Mouse (Mus musculus) midbrain, embryonic 14.5 days (tissue): ENCODE data around the gene Bloc1s2. TPM values are rescaled to one million over a fixed set of nuclear protein-coding genes. Genes with fewer than 3 reads are reported as not detected.
"Not testable (repeated sequence)": the region's sequence is repeated elsewhere in the genome, so short reads cannot be mapped to it uniquely, and the experiment has no call there.

Source experiments
- ATAC-seq: fragments of 200-750 bp; cut with Nextera tagmentation; 2 replicates; pipeline ENCODE4 v1.8.0; 2017; ENCODE audit warnings: moderate number of reproducible peaks, moderate library complexity; ENCODE audit not compliant: low FRiP score, low TSS enrichment
- DNase-seq: peaks from one replicate; pipeline ENCODE4 v3.0.0-alpha.2; 2015
- H3K27ac ChIP-seq: fragments of 300-500 bp; sonication (generic); replicated peaks from 2 replicates; pipeline ENCODE4 v1.5.1; 2014; ENCODE audit warnings: mild to moderate bottlenecking, low read depth, low read length, moderate library complexity
- H3K27me3 ChIP-seq: fragments of 300-500 bp; sonication (generic); 2 replicates; pipeline ENCODE4 v1.6.1; 2014; ENCODE audit warnings: low read length, control low read depth, mixed read lengths; ENCODE audit not compliant: control insufficient read depth, insufficient read depth
- H3K36me3 ChIP-seq: fragments of 300-500 bp; sonication (generic); 2 replicates; pipeline ENCODE4 v1.6.1; 2014; ENCODE audit warnings: low read length, control low read depth; ENCODE audit not compliant: control insufficient read depth, insufficient read depth
- H3K4me1 ChIP-seq: fragments of 300-500 bp; sonication (generic); 2 replicates; pipeline ENCODE4 v1.6.1; 2014; ENCODE audit warnings: mild to moderate bottlenecking, antibody characterized with exemption, low read length, control low read depth; ENCODE audit not compliant: control insufficient read depth, insufficient read depth
- H3K4me2 ChIP-seq: fragments of 300-500 bp; sonication (generic); 2 replicates; pipeline ENCODE4 v1.6.1; 2014; ENCODE audit warnings: mild to moderate bottlenecking, low read length, moderate library complexity
- H3K4me3 ChIP-seq: fragments of 300-500 bp; sonication (generic); replicated peaks from 2 replicates; pipeline ENCODE4 v1.5.1; 2014; ENCODE audit warnings: low read depth, low read length
- H3K9ac ChIP-seq: fragments of 300-500 bp; sonication (generic); replicated peaks from 2 replicates; pipeline ENCODE4 v1.6.1; 2014; ENCODE audit warnings: mild to moderate bottlenecking, low read length, moderate library complexity
- H3K9me3 ChIP-seq: fragments of 300-500 bp; sonication (generic); 2 replicates; pipeline ENCODE4 v1.6.1; 2016; ENCODE audit warnings: low read length, control low read depth, mixed read lengths; ENCODE audit not compliant: control insufficient read depth
- WGBS: fragments of 180-500 bp; shearing (Covaris S2); extraction: QIAGEN DNeasy Blood & Tissue Kit; methylation state at CpG from one replicate; pipeline ENCODE4 v1.1.7; 2014; 5-methylcytosine and 5-hydroxymethylcytosine counted together
- polyA plus RNA-seq: library from polyadenylated mRNA; unstranded; fragments of >200 nt; fragmentation: Nextera tagmentation; extraction: Ambion mirVana; gene quantifications from 2 replicates; pipeline ENCODE4 v1.2.1, GENCODE M21; 2014

Bloc1s2 gene
- polyA plus RNA-seq, 1 experiment from 2014 or later = 166 TPM

DNA sequence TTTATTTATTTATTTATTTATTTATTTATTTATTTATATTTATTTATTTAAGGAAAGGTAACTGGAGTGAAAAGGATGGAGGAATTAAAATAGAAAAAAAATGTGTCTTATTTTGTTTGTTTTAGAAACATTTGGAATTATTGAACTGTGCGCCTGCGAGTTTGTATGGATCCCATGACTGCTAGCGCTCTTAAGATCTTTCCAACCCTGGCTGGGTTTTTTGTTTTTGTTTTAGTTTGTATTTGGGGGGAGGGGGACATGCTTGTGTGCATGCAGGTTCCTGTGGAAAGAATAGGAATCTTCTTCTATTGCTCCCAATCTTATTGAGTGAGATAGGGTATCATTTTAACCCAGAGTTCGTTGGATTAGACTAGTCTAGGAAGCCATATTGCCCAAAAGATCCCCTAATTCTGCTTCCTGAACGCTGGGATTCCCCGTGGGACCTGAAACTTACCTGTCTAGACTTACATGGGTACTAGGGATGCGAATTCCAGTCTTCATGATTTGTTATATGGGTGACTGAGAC, 10.2 kb downstream of the Bloc1s2 start:
- peak overlapping the region; percentile 49; the same call in 1 of the 2 replicates for H3K27ac ChIP-seq
- 19% methylated on average over 7 of the region's 7 CpGs for WGBS
- ATAC-seq (no peak; the same call in 1 of the 2 replicates), DNase-seq (no peak)
- H3K4me1 ChIP-seq = peaks cover 4% of the 10 kb centered on the region
- H3K4me3 ChIP-seq = peak overlapping the region; percentile 67
- H3K9ac ChIP-seq = peak overlapping the region; percentile 27
- no peaks in the 10 kb centered on the region for H3K27me3 ChIP-seq
- peak overlapping the region; percentile 55 for H3K4me2 ChIP-seq
- H3K9me3 ChIP-seq = no peaks in the 10 kb centered on the region
- H3K36me3 ChIP-seq = peaks cover 37% of the 10 kb centered on the region

DNA sequence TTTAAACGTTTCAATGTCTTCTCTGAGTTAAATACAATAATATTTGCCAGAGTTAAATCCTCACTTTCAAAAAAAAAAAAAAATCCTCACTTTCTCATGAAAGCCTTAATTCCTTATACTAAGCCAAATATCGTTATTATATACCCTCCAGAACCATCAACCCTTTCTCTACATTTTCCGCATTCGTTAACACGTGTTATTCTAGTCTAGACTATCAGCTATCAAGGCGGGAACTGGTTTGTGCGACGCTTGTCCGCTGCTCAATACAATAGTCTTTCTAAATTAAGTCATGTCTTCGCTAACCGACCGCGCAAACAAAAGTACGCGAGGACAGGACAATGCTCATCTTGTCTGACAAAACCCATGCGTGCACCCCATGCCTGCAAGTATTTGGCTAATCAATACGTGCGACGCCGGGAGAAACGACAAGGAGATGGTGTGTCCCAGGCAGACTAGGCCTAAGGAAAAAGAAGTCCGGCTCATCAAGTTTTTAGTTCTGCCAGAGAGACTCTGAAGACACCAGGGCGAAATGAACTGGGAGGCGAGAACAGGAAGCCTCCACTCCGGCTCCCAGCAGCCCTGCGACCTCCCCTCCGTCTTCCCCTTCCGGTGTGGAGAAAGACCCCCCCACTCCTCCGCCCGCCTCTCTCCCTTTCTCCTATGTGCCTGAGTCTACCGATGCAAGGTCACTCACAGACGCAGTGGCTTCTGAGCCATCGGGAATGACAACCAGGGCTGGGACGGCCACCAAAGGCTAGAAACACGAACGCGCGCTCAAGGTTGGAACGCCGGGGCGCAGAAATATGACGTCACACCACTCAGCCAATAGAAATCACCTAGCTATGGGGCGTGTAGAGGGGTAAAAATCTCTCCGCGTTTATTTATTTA, 10.9 kb downstream of the Bloc1s2 start, which contains the start of gene Cwf19l1:
Gene Cwf19l1 (minus strand): TSS at position 805 of the 888 bp plus-strand sequence.
- Histone ChIP-seq H3K4me1 (peaks cover 4% of the 10 kb centered on the region), H3K36me3 (peaks cover 39% of the 10 kb centered on the region), H3K4me3 (peak within 1 kb of the TSS; percentile 67), H3K9me3 (no peaks in the 10 kb centered on the region), H3K27me3 (no peaks in the 10 kb centered on the region), H3K27ac (peak within 1 kb of the TSS; percentile 94), H3K4me2 (peak within 1 kb of the TSS; percentile 84), H3K9ac (peak within 1 kb of the TSS; percentile 72)
- ATAC-seq (peak; percentile 91), DNase-seq (peak; percentile 96)
- under 1% methylated on average over 45 of the region's 45 CpGs for WGBS

DNA sequence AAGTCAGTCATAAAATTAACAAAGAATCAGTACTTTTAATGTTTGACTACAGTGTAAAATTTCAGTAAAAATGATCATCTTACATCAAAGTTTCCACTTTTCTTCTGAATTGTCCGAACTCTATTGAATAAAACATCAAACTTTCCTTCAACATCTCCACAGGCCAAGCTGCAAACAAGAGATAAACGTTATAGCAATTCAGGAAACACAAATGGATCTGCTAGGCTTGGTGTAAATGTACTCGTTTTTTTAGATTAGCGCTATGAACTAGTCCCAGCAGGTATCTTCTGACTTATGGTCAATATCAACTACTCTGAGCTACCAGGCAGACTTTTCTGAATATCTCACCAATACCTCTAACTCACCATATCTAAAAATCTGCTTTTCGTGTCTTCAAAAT, 13.3 kb downstream of the Bloc1s2 start:
- no peaks in the 10 kb centered on the region for H3K9me3 ChIP-seq
- no peaks in the 10 kb centered on the region for H3K27me3 ChIP-seq
- no peak overlapping the region for H3K9ac ChIP-seq
- 93% methylated on average over 5 of the region's 5 CpGs for WGBS
- peaks cover 43% of the 10 kb centered on the region for H3K36me3 ChIP-seq
- DNase-seq = no peak
- no peak for ATAC-seq
- peaks cover 4% of the 10 kb centered on the region for H3K4me1 ChIP-seq
- H3K4me2 ChIP-seq = no peak overlapping the region
- no peak overlapping the region for H3K27ac ChIP-seq
- H3K4me3 ChIP-seq = no peak overlapping the region

DNA sequence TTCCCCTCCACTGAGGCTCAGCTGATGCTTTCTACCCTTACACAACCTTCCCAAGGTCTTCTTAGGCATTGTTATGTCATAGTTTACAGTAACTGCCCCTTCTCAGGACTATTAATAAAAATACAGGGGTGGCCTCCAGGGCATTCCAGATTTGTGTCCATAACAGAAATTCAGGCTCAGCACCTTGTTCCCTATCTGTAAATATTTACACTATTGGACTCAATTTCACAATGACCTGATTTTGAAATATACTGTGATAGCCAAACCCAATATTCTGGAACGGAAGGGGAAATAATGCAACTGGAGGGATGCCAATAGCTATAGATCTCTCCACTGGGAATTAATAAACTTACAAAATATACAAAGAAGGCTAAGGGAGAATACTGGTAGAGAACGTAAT, 17.7 kb downstream of the Bloc1s2 start:
- WGBS = 93% methylated on average over 2 of the region's 2 CpGs
- Histone ChIP-seq H3K4me3 (no peak overlapping the region), H3K36me3 (peaks cover 81% of the 10 kb centered on the region), H3K27ac (no peak overlapping the region), H3K9me3 (no peaks in the 10 kb centered on the region), H3K27me3 (no peaks in the 10 kb centered on the region), H3K4me1 (no peaks in the 10 kb centered on the region), H3K9ac (no peak overlapping the region), H3K4me2 (no peak overlapping the region)
- DNase-seq (no peak), ATAC-seq (no peak)

DNA sequence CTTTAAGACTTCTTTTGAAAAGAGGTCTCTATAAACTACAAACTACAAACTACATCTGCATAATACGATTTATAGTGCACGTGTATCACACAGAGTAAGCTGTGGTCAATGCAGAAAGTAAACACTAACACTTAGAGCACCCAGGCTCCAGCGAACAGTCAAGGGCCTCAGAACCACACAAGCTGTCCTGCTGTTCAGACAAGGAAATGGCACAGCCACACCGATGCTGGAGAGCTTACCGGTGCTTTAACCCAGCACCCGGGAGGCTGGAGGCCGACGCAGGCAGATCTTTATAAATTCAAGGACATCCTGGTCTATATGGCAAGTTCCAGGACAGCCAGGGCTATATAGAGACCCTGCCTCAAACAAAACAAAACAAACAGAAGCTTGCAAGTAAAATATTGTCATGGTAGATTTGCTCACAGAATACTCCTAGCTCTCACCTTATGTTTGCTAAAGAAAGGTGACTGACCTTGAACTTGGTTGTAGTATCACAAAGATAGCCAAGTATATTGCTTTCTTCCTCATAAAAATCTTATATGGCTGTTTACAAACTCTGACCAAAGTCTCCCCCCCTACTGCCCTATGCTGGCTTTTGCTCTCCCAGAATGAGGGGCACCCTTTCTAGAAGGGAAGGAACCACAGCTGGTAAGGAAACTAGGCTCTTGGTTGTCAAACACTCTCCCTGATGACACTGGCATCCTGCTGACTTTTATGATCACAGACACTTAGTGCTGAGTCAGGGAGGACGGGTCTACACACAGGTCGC, 18.3 kb downstream of the Bloc1s2 start:
- H3K36me3 ChIP-seq = peaks cover 88% of the 10 kb centered on the region
- no peaks in the 10 kb centered on the region for H3K4me1 ChIP-seq
- H3K4me2 ChIP-seq = no peak overlapping the region
- WGBS = 96% methylated on average over 10 of the region's 10 CpGs
- H3K27me3 ChIP-seq = no peaks in the 10 kb centered on the region
- no peaks in the 10 kb centered on the region for H3K9me3 ChIP-seq
- ATAC-seq = no peak
- no peak overlapping the region for H3K4me3 ChIP-seq
- no peak overlapping the region for H3K9ac ChIP-seq
- DNase-seq = no peak
- H3K27ac ChIP-seq = no peak overlapping the region

DNA sequence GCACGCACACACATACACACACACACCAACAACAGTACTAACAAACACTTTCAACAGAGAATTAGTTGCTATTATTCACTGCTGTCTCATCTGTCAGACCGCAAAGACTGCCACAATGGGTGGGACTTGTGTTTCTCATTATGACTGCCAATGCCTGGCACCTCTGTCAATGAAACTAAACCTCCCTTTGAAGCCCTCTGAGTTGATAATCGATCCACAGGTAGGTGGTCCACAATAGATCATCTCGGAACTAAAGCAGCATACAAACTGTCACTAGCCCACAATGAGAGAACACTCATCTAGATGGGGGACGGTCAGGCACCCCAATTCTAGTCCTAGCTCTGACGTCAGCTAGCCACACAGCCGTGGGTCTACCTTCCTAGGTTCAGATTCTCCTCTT, 25.1 kb downstream of the Bloc1s2 start:
- no peak overlapping the region for H3K4me2 ChIP-seq
- H3K4me1 ChIP-seq = no peaks in the 10 kb centered on the region
- no peaks in the 10 kb centered on the region for H3K27me3 ChIP-seq
- DNase-seq (no peak), ATAC-seq (no peak)
- H3K36me3 ChIP-seq = peaks cover 87% of the 10 kb centered on the region
- H3K9me3 ChIP-seq = no peaks in the 10 kb centered on the region
- 94% methylated on average over 7 of the region's 7 CpGs for WGBS
- no peak overlapping the region for H3K27ac ChIP-seq
- no peak overlapping the region for H3K4me3 ChIP-seq
- no peak overlapping the region for H3K9ac ChIP-seq

DNA sequence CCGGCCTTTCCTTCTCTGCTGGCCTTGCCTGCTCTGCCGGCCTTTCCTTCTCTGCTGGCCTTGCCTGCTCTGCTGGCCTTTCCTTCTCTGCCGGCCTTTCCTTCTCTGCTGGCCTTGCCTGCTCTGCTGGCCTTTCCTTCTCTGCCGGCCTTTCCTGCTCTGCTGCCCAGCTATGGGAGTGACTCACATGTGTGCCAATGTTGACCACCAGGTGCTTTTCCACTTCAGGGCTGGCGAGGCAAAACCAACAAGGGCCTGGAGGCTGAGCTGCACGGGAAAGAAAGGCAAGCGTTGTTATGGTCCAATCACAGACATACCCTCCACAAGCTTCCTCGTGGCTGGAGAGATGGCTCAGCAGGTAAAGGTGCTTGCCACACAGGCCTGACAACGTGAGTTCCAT, 25.6 kb downstream of the Bloc1s2 start:
- not testable (repeated sequence) for H3K9me3 ChIP-seq, H3K4me2 ChIP-seq, DNase-seq, H3K9ac ChIP-seq, H3K27ac ChIP-seq, H3K4me3 ChIP-seq, H3K27me3 ChIP-seq, ATAC-seq, H3K4me1 ChIP-seq
- peaks cover 91% of the 10 kb centered on the region for H3K36me3 ChIP-seq
- 93% methylated on average over 7 of the region's 9 CpGs for WGBS

DNA sequence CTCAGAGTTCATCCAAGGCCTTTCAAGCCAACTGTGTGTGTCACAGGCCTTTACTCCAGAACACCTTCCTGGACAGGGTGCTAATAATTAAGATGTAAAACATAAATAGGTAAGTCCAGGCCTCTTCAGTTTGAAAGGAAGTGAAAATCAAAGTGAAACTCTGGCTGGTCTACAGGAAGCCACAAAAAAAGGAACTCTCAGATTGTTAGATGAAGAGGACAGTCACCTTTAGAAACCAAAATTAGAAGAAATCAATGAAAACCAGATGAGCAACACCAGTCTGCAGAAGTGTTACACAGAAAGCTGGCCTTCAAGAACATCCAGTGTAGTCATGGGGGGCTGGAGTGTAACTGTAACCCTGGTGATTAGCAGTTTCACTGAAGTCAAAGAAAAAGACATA, 28.5 kb downstream of the Bloc1s2 start:
- no peak overlapping the region for H3K9ac ChIP-seq
- no peak overlapping the region for H3K4me3 ChIP-seq
- no peak overlapping the region for H3K27ac ChIP-seq
- DNase-seq (no peak), ATAC-seq (no peak)
- H3K9me3 ChIP-seq = no peaks in the 10 kb centered on the region
- H3K4me2 ChIP-seq = no peak overlapping the region
- H3K27me3 ChIP-seq = no peaks in the 10 kb centered on the region
- H3K36me3 ChIP-seq = peaks cover 88% of the 10 kb centered on the region
- no peaks in the 10 kb centered on the region for H3K4me1 ChIP-seq
